ENCODE assay signal across 13 mouse cellular contexts in the genomic region with DNA sequence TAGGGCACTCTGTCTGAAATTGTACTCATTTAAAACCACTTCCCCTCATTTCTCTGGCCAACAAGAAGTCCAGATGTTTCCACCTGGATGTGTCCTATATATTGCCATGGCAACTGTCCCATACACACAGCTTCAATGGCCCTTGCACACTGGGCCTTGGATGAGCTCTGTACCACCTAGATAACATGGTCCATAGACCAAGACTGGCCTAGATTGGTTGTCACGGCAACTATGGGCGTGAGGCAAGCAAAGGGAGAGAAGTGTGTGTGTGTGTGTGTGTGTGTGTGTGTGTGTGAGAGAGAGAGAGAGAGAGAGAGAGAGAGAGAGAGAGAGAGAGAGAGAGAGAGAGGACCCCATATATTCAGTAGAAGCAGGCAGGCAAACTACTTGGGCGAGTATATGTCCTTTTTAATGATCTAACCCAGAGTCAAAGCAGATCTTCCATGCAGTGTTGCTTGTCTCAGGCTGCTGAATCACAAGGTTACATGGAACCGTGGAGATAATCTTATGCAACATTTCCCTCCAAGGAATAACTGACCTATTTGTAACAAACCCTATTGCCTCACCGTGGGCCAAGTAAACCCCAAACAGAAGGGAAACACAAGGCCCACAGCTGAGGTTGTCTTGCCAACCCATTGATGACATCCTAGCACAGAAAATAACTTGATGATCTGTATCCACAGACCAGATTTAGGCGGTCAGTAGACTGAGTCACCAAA. TPM values are rescaled to one million over a fixed set of nuclear protein-coding genes. Genes with fewer than 3 reads are reported as not detected.
DNase-seq lines count a peak whose midpoint lies in the region; ATAC-seq lines count a peak whose summit lies in the region.
"Had no signal": no experiment of that assay in that cellular context is flagged by ENCODE, and none has a peak within 500 bp of the region (broad histone marks: within the 10 kb centered on the region; RNA-seq: fewer than 3 reads in every experiment).

No protein-coding gene starts in this region.

- no peak overlapping the region for H3K4me3 ChIP-seq in heart, embryonic 10.5 days
- H3K4me3 ChIP-seq: embryonic facial prominence, embryonic 10.5 days; forebrain, embryonic 12.5 days; heart, embryonic 15.5 days had no signal

- peaks cover 21% of the 10 kb centered on the region for H3K4me1 ChIP-seq in heart, embryonic 10.5 days
- H3K4me1 ChIP-seq: heart, embryonic 15.5 days had no signal

- H3K36me3 ChIP-seq in heart, embryonic 10.5 days = 0 out of 2 replicates have a peak, but pooled peaks cover 1% of the 10 kb centered on the region
- H3K36me3 ChIP-seq: embryonic facial prominence, embryonic 10.5 days; forebrain, embryonic 12.5 days; heart, embryonic 15.5 days had no signal

- peak; percentile 96 for DNase-seq in heart, adult 11 months
- no peak for DNase-seq in heart, embryonic 10.5 days (ENCODE audit: low spot score)
- DNase-seq in 3T3-L1 (ENCODE audit: low read depth, low spot score) = peak; percentile 80
- DNase-seq in NIH3T3 (ENCODE audit: low read depth) = peak; percentile 87
- no peak for DNase-seq in layer of hippocampus, adult 9-11 months
- DNase-seq in spleen, postnatal 14 days (ENCODE audit: low spot score in 2 of 2) = no peak
- DNase-seq: cerebellum, adult 2 months; kidney, postnatal 10 days had no signal

- H3K9me3 ChIP-seq in heart, embryonic 10.5 days = no peaks in the 10 kb centered on the region
- H3K9me3 ChIP-seq: embryonic facial prominence, embryonic 10.5 days; forebrain, embryonic 12.5 days; heart, embryonic 15.5 days had no signal

- 85% methylated on average over 6 of the region's 6 CpGs for WGBS in heart, embryonic 10.5 days

- H3K27me3 ChIP-seq in heart, embryonic 10.5 days (ENCODE audit: insufficient read depth, poor library complexity, severe bottlenecking) = no peaks in the 10 kb centered on the region
- H3K27me3 ChIP-seq: forebrain, embryonic 12.5 days; heart, embryonic 15.5 days had no signal

- ATAC-seq in megakaryocyte, adult 5-6 weeks (ENCODE audit: poor library complexity, severe bottlenecking) = peak; percentile 41
- ATAC-seq in cerebellum, adult (ENCODE audit: insufficient number of reproducible peaks, low FRiP score, low TSS enrichment) = no peak

- no peak overlapping the region for H3K27ac ChIP-seq in heart, embryonic 10.5 days
- H3K27ac ChIP-seq: embryonic facial prominence, embryonic 10.5 days; forebrain, embryonic 12.5 days; heart, embryonic 15.5 days had no signal

RNA-seq across cellular contexts. Expression of a gene that starts 13.4 kb away (rescaled TPM):
- polyA plus RNA-seq in heart, embryonic 10.5 days (2016; fragmentation: Nextera tagmentation; extraction: Ambion mirVana) = 26.5 and 33.0 TPM in 2 replicates
- 36.2 and 44.1 TPM in 2 replicates for total RNA-seq in megakaryocyte, adult 5-6 weeks (2015)
- total RNA-seq in megakaryocyte, adult 5-6 weeks (2017) = 6.2 and 10.8 TPM in 2 replicates

Comparison
In these comparisons a context has a peak if more than half of its experiments do, and no peak if none do; other contexts are left out.
1. DNase-seq: peak in heart, adult 11 months (single experiment), 3T3-L1 (single experiment) and NIH3T3 (single experiment); none in heart, embryonic 10.5 days (single experiment), layer of hippocampus, adult 9-11 months (single experiment) and spleen, postnatal 14 days (0 of 2).